Mouse (Mus musculus) CH12.LX (cell line): ENCODE measurements around the gene Anp32a. TPM values are rescaled to one million over a fixed set of nuclear protein-coding genes. Genes with fewer than 3 reads are reported as not detected.

Experiments
- DNase-seq: peaks from one replicate; pipeline ENCODE4 v3.0.0-alpha.2; 2013; ENCODE audit errors: extremely low read depth
- H3K27ac ChIP-seq: 2 replicates; pipeline ENCODE4 v1.5.1; 2012; ENCODE audit warnings: low read depth, mild to moderate bottlenecking, control low read depth, moderate library complexity; ENCODE audit not compliant: insufficient read depth
- H3K27me3 ChIP-seq: replicated peaks from 2 replicates; pipeline ENCODE3; 2012; ENCODE audit warnings: inconsistent platforms
- H3K36me3 ChIP-seq, 2 experiments: replicated peaks in 1 of 2; 2 replicates each; pipeline versions ENCODE3 to v1.6.1; 2012; ENCODE audit warnings: inconsistent platforms in 1 of 2, low read length in 1 of 2, mild to moderate bottlenecking in 1 of 2, mixed read lengths in 1 of 2, moderate library complexity in 1 of 2; ENCODE audit not compliant: control insufficient read depth in 1 of 2, insufficient read depth in 1 of 2
- H3K4me1 ChIP-seq, 2 experiments: 2 replicates each; pipeline ENCODE4 v1.6.1; 2012; ENCODE audit warnings: inconsistent platforms in 1 of 2, moderate library complexity in 1 of 2; ENCODE audit not compliant: insufficient read depth in 2 of 2, control insufficient read depth in 1 of 2
- H3K4me2 ChIP-seq: 2 replicates; pipeline ENCODE4 v1.6.1; 2012; ENCODE audit warnings: low read depth, mild to moderate bottlenecking, control low read depth; ENCODE audit not compliant: poor library complexity, insufficient read depth, severe bottlenecking
- H3K4me3 ChIP-seq, 3 experiments: fragments of 150-350 bp in 1 of 3; sonication (generic) in 1 of 3; replicated peaks in 1 of 3; 2 replicates each; pipeline versions ENCODE3 to v1.5.1; 2011 to 2012; ENCODE audit warnings: low read depth in 2 of 3, low read length in 2 of 3, mild to moderate bottlenecking in 2 of 3, moderate library complexity in 2 of 3, control low read depth in 1 of 3, improper control_type of control experiment in 1 of 3, inconsistent platforms in 1 of 3, mixed read lengths in 1 of 3; ENCODE audit not compliant: poor library complexity in 1 of 3
- H3K79me2 ChIP-seq: replicated peaks from 2 replicates; pipeline ENCODE4 v1.6.1; 2012; ENCODE audit warnings: mild to moderate bottlenecking, moderate library complexity; ENCODE audit not compliant: control insufficient read depth, poor library complexity, insufficient read depth, severe bottlenecking; ENCODE audit errors: extremely low read depth
- H3K9ac ChIP-seq: 2 replicates; pipeline ENCODE4 v1.6.1; 2012; ENCODE audit warnings: low read depth, mild to moderate bottlenecking, control low read depth, moderate library complexity; ENCODE audit not compliant: insufficient read depth
- H3K9me3 ChIP-seq: replicated peaks from 2 replicates; pipeline ENCODE3; 2012; ENCODE audit warnings: low read length, inconsistent platforms, mixed read lengths
- BHLHE40 ChIP-seq: IDR thresholded peaks from 2 replicates; pipeline ENCODE4 v1.6.1; 2011; ENCODE audit warnings: mild to moderate bottlenecking, low read depth, low read length, improper control_type of control experiment
- CHD1 ChIP-seq: IDR thresholded peaks from 2 replicates; pipeline ENCODE4 v1.6.1; 2012; ENCODE audit warnings: low read depth, low read length, improper control_type of control experiment, inconsistent platforms
- CHD2 ChIP-seq: IDR thresholded peaks from 2 replicates; pipeline ENCODE4 v1.6.1; 2011; ENCODE audit warnings: low read length, improper control_type of control experiment
- CTCF ChIP-seq, 2 experiments: IDR thresholded peaks in 1 of 2; conservative IDR thresholded peaks in 1 of 2; 2 replicates each; pipeline ENCODE4 v1.5.1; 2011 to 2012; ENCODE audit warnings: low read depth in 2 of 2, low read length in 2 of 2, improper control_type of control experiment in 1 of 2, inconsistent platforms in 1 of 2, mild to moderate bottlenecking in 1 of 2, moderate library complexity in 1 of 2
- E2F4 ChIP-seq: IDR thresholded peaks from 2 replicates; pipeline ENCODE4 v1.6.1; 2011; ENCODE audit warnings: low read depth, low read length, improper control_type of control experiment; ENCODE audit not compliant: insufficient replicate concordance
- ELF1 ChIP-seq: IDR thresholded peaks from 2 replicates; pipeline ENCODE4 v1.6.1; 2014; ENCODE audit warnings: low read depth, mild to moderate bottlenecking, inconsistent platforms, low read length, improper control_type of control experiment
- EP300 ChIP-seq: IDR thresholded peaks from 2 replicates; pipeline ENCODE4 v1.6.1; 2011; ENCODE audit warnings: low read length, improper control_type of control experiment
- ETS1 ChIP-seq: conservative IDR thresholded peaks from 2 replicates; pipeline ENCODE4 v1.6.1; 2012; ENCODE audit warnings: low read depth, mild to moderate bottlenecking, inconsistent platforms, low read length, improper control_type of control experiment, moderate library complexity
- GABPA ChIP-seq: IDR thresholded peaks from 2 replicates; pipeline ENCODE4 v1.6.1; 2012; ENCODE audit warnings: low read depth, low read length, improper control_type of control experiment, inconsistent platforms; ENCODE audit not compliant: insufficient replicate concordance
- HCFC1 ChIP-seq: IDR thresholded peaks from 2 replicates; pipeline ENCODE4 v1.6.1; 2012; ENCODE audit warnings: low read depth, mild to moderate bottlenecking, inconsistent platforms, low read length, improper control_type of control experiment
- IRF4 ChIP-seq: IDR thresholded peaks from 2 replicates; pipeline ENCODE4 v1.6.1; 2014; ENCODE audit warnings: low read depth, mild to moderate bottlenecking, inconsistent platforms, low read length, improper control_type of control experiment
- JUN ChIP-seq: IDR thresholded peaks from 2 replicates; pipeline ENCODE4 v1.6.1; 2011; ENCODE audit warnings: low read depth, mild to moderate bottlenecking, low read length, improper control_type of control experiment, moderate library complexity; ENCODE audit not compliant: insufficient read depth
- JUND ChIP-seq: conservative IDR thresholded peaks from 2 replicates; pipeline ENCODE4 v1.6.1; 2011; ENCODE audit warnings: low read depth, low read length, improper control_type of control experiment
- KAT2A ChIP-seq: IDR thresholded peaks from 2 replicates; pipeline ENCODE4 v1.6.1; 2012; ENCODE audit warnings: low read length, improper control_type of control experiment, inconsistent platforms; ENCODE audit not compliant: insufficient replicate concordance
- MAFK ChIP-seq: IDR thresholded peaks from 2 replicates; pipeline ENCODE4 v1.6.1; 2011; ENCODE audit warnings: low read length, improper control_type of control experiment; ENCODE audit not compliant: insufficient replicate concordance
- MAX ChIP-seq: IDR thresholded peaks from 2 replicates; pipeline ENCODE4 v1.6.1; 2011; ENCODE audit warnings: low read length, improper control_type of control experiment
- MAZ ChIP-seq: IDR thresholded peaks from 2 replicates; pipeline ENCODE4 v1.6.1; 2012; ENCODE audit warnings: low read depth, mild to moderate bottlenecking, inconsistent platforms, low read length, improper control_type of control experiment, moderate library complexity
- MEF2A ChIP-seq: IDR thresholded peaks from 2 replicates; pipeline ENCODE4 v1.6.1; 2014; ENCODE audit warnings: low read depth, mild to moderate bottlenecking, inconsistent platforms, low read length, improper control_type of control experiment, borderline replicate concordance
- MXI1 ChIP-seq: IDR thresholded peaks from 2 replicates; pipeline ENCODE4 v1.6.1; 2011; ENCODE audit warnings: mild to moderate bottlenecking, low read depth, low read length, improper control_type of control experiment
- MYC ChIP-seq: IDR thresholded peaks from 2 replicates; pipeline ENCODE4 v1.6.1; 2011; ENCODE audit warnings: low read depth, mild to moderate bottlenecking, improper control_type of control experiment, low read length
- NELFE ChIP-seq: IDR thresholded peaks from 2 replicates; pipeline ENCODE4 v1.6.1; 2011; ENCODE audit warnings: low read depth, low read length, improper control_type of control experiment
- NRF1 ChIP-seq: IDR thresholded peaks from 2 replicates; pipeline ENCODE4 v1.6.1; 2014; ENCODE audit warnings: low read depth, mild to moderate bottlenecking, inconsistent platforms, low read length, improper control_type of control experiment, moderate library complexity
- PAX5 ChIP-seq: IDR thresholded peaks from 2 replicates; pipeline ENCODE4 v1.6.1; 2012; ENCODE audit warnings: low read length, inconsistent platforms, mixed read lengths
- POLR2A ChIP-seq: IDR thresholded peaks from 2 replicates; pipeline ENCODE4 v1.6.1; 2011; ENCODE audit warnings: low read depth, mild to moderate bottlenecking, improper control_type of control experiment, low read length
- POLR2AphosphoS2 ChIP-seq: IDR thresholded peaks from 2 replicates; pipeline ENCODE4 v1.6.1; 2011; ENCODE audit warnings: low read depth, low read length, improper control_type of control experiment
- RAD21 ChIP-seq: IDR thresholded peaks from 2 replicates; pipeline ENCODE4 v1.6.1; 2011; ENCODE audit warnings: low read depth, mild to moderate bottlenecking, low read length, improper control_type of control experiment, moderate library complexity
- RCOR1 ChIP-seq: conservative IDR thresholded peaks from 2 replicates; pipeline ENCODE4 v1.6.1; 2012; ENCODE audit warnings: low read depth, mild to moderate bottlenecking, inconsistent platforms, low read length, improper control_type of control experiment
- SIN3A ChIP-seq: IDR thresholded peaks from 2 replicates; pipeline ENCODE4 v1.6.1; 2012; ENCODE audit warnings: low read length, improper control_type of control experiment, inconsistent platforms
- SMC3 ChIP-seq: IDR thresholded peaks from 2 replicates; pipeline ENCODE4 v1.6.1; 2011; ENCODE audit warnings: low read depth, low read length, improper control_type of control experiment
- TBP ChIP-seq: conservative IDR thresholded peaks from 2 replicates; pipeline ENCODE4 v1.6.1; 2011; ENCODE audit warnings: low read depth, low read length, improper control_type of control experiment
- TCF12 ChIP-seq: IDR thresholded peaks from 2 replicates; pipeline ENCODE4 v1.6.1; 2014; ENCODE audit warnings: low read depth, mild to moderate bottlenecking, inconsistent platforms, low read length, improper control_type of control experiment
- UBTF ChIP-seq: IDR thresholded peaks from 2 replicates; pipeline ENCODE4 v1.6.1; 2012; ENCODE audit warnings: low read depth, mild to moderate bottlenecking, inconsistent platforms, low read length, improper control_type of control experiment, moderate library complexity
- USF1 ChIP-seq: IDR thresholded peaks from 2 replicates; pipeline ENCODE4 v1.6.1; 2014; ENCODE audit warnings: low read depth, mild to moderate bottlenecking, inconsistent platforms, low read length, improper control_type of control experiment
- USF2 ChIP-seq: conservative IDR thresholded peaks from 2 replicates; pipeline ENCODE4 v1.6.1; 2011; ENCODE audit warnings: low read depth, low read length, improper control_type of control experiment
- ZC3H11A ChIP-seq: IDR thresholded peaks from 2 replicates; pipeline ENCODE4 v1.6.1; 2012; ENCODE audit warnings: low read depth, mild to moderate bottlenecking, inconsistent platforms, low read length, improper control_type of control experiment
- ZKSCAN1 ChIP-seq: IDR thresholded peaks from 2 replicates; pipeline ENCODE4 v1.6.1; 2012; ENCODE audit warnings: low read depth, inconsistent platforms, low read length, improper control_type of control experiment, borderline replicate concordance
- ZMIZ1 ChIP-seq: IDR thresholded peaks from 2 replicates; pipeline ENCODE4 v1.6.1; 2012; ENCODE audit warnings: low read depth, mild to moderate bottlenecking, inconsistent platforms, low read length, improper control_type of control experiment
- ZNF384 ChIP-seq: IDR thresholded peaks from 2 replicates; pipeline ENCODE4 v1.6.1; 2012; ENCODE audit warnings: low read depth, low read length, improper control_type of control experiment, inconsistent platforms
- dilution Hi-C: fragments of 300-500 bp; cut with MboI; formaldehyde crosslinking; loops from 2 replicates; pipeline ENCODE4 v1.14.3; 2020; ENCODE audit warnings: low sequenced_read_pairs; ENCODE audit not compliant: extremely low pct_unique_long_range_greater_than_20kb, extremely low pct_ligation_motif_present
- in situ Hi-C: fragments of 300-500 bp; cut with MboI; formaldehyde crosslinking; loops from 3 replicates; pipeline ENCODE4 v1.14.3; 2019; ENCODE audit warnings: low sequenced_read_pairs, low pct_ligation_motif_present, low pct_unique_long_range_greater_than_20kb, mixed read lengths
- polyA plus RNA-seq: library from polyadenylated mRNA; unstranded; fragments of >175 nt; gene quantifications from 2 replicates; pipeline ENCODE4 v1.2.1, GENCODE M21; 2012; ENCODE audit warnings: low read depth; ENCODE audit not compliant: insufficient read length
- total RNA-seq, 2 experiments: library from RNA; depleted of rRNA; stranded (reverse); fragments of 300-350 nt in 1 of 2; fragments of >200 nt in 1 of 2; gene quantifications; 2 replicates each; pipeline ENCODE4 v1.2.3; 2012 to 2014

Anp32a gene
- total RNA-seq (2012; rRNA removed) (585 and 608 TPM in 2 replicates), total RNA-seq (2014; rRNA removed) (809 and 869 TPM in 2 replicates), polyA plus RNA-seq (1,207 and 1,391 TPM in 2 replicates)

DNA sequence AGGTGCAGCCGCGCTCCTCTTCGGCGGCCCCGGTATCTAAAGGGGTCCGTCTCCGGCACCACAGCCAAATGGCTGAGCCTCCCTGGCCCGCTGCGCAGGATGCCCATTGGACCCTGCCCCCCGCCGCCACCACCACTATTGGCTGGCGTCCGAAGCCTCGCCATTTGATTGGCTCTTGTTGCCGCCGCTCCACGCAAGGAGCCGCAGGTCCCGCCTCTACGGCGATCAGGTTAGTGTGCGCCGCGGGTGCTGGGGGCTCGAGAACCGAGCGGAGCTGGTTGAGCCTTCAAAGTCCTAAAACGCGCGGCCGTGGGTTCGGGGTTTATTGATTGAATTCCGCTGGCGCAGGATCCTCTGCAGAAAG is at the start of gene Anp32a:
Anp32a (plus strand) TSS at position 171 of the 364 bp plus-strand sequence.
- dilution Hi-C loops = no loop called here
- peak; percentile 94 for DNase-seq

DNA sequence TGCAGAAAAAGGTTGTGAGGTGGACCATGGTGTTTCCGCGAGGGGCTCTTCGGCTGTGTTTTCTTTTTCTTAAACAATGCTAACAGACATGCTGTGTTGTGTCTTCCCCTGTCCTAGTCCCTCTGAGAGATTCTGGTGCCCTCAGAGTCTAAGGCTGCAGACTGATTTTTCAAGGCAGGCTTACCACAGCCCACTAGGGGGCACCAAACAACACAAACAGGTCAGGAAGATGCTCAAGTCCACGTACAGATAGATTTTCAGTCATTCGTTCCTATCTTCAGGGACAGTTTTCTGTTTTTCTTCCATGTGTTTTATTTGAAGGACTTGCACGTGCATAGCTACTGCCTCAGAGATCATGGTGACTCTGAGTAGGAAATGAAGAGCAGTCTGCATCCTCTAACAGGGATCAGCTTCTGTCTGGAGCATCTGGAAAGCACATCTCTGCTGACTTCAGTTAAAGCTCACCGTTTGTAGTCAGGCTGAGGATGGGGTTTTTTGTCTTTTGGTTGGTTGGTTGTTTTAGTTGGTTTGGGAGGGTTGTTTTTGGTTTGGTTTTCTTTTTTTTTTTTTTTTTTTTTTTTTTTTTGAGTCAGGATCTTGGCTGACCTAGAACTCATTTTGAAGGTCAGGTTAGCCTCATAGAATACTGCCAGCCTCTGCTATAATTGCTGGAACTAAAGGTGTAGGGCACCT is 45.9 kb upstream of the Anp32a start:
- H3K27me3 ChIP-seq = peaks cover 2% of the 10 kb centered on the region
- no peak overlapping the region for H3K9ac ChIP-seq
- dilution Hi-C loops = no loop called here
- H3K4me1 ChIP-seq = peaks cover 3 to 8% of the 10 kb centered on the region in 2 experiments; a peak in 2 of 4 replicates
- no peak overlapping the region for H3K4me2 ChIP-seq
- in situ Hi-C loops = loop anchor here (5.0 kb wide), 1 partner anchor 257 kb away; no protein-coding TSS in a partner anchor
- H3K79me2 ChIP-seq = no peaks in the 10 kb centered on the region
- H3K27ac ChIP-seq = no peak overlapping the region
- DNase-seq = peak; percentile 87
- H3K9me3 ChIP-seq = no peaks in the 10 kb centered on the region
- H3K4me3 ChIP-seq = no peak overlapping the region
- no peaks in the 10 kb centered on the region for H3K36me3 ChIP-seq
- TF ChIP-seq GABPA (no peak), CTCF (conservative IDR thresholded peaks at IDR 0.05 in 1 of 2, IDR thresholded peaks at IDR 0.05 in 1 of 2; ENCODE audit: low read depth in 2 of 2, low read length in 2 of 2) (peak; percentile 83 to 96), ZMIZ1 (no peak), IRF4 (no peak), TBP (no peak), USF1 (no peak), ZNF384 (peak; percentile 37), BHLHE40 (peak; percentile 55; the same call in 1 of the 2 replicates), MAX (no peak), ELF1 (no peak), EP300 (no peak), MEF2A (no peak), MYC (peak; percentile 67; the same call in 1 of the 2 replicates), ZKSCAN1 (no peak), E2F4 (no peak), RAD21 (peak; percentile 94)

More for the DNA sequence above, at the start of gene Anp32a:
- H3K9me3 ChIP-seq = no peaks in the 10 kb centered on the region
- in situ Hi-C loops = no loop called here
- peak within 1 kb of the TSS; percentile 91 to 100 (median 92) for H3K4me3 ChIP-seq
- H3K27me3 ChIP-seq = no peaks in the 10 kb centered on the region
- peaks cover 3 to 7% of the 10 kb centered on the region in 2 experiments for H3K36me3 ChIP-seq
- H3K9ac ChIP-seq = peak within 1 kb of the TSS; percentile 95
- H3K27ac ChIP-seq = peak within 1 kb of the TSS; percentile 88
- H3K4me2 ChIP-seq = peak within 1 kb of the TSS; percentile 54
- peaks cover 5 to 9% of the 10 kb centered on the region in 2 experiments for H3K4me1 ChIP-seq
- TF ChIP-seq MXI1 (no peak), RAD21 (no peak), MAFK (no peak), KAT2A (no peak), SMC3 (no peak), IRF4 (no peak), NELFE (peak; percentile 63; the same call in 1 of the 2 replicates), E2F4 (no peak), RCOR1 (no peak), ZKSCAN1 (no peak), MAZ (no peak), ZNF384 (no peak), NRF1 (peak; percentile 59), EP300 (no peak), TCF12 (peak; percentile 71; the same call in 1 of the 2 replicates), PAX5 (no peak), ZMIZ1 (peak; percentile 69), ETS1 (no peak), ZC3H11A (no peak), CHD1 (no peak; the same call in 1 of the 2 replicates), CHD2 (peak; percentile 98), MEF2A (no peak), ELF1 (no peak), JUN (no peak), MYC (no peak), USF1 (no peak), MAX (no peak), GABPA (no peak), CTCF (conservative IDR thresholded peaks at IDR 0.05 in 1 of 2, IDR thresholded peaks at IDR 0.05 in 1 of 2; ENCODE audit: low read depth in 2 of 2, low read length in 2 of 2) (no peak), USF2 (no peak), JUND (no peak), SIN3A (no peak; the same call in 1 of the 2 replicates), HCFC1 (peak; percentile 64), UBTF (0 out of 2 replicates have a peak, but pooled peaks have one; percentile 81), TBP (0 out of 2 replicates have a peak, but pooled peaks have one; percentile 44), POLR2A (peak; percentile 80), POLR2AphosphoS2 (no peak), BHLHE40 (no peak)
- H3K79me2 ChIP-seq = peaks cover 69% of the 10 kb centered on the region
